Mouse (Mus musculus): ENCODE measurements at regions not wholly inside any gene's neighbourhood (a gene's known extent, or its start where the extent isn't known, plus 50 kb on each side); places are given as distances from the start of the nearest gene placed in this dataset.

DNA sequence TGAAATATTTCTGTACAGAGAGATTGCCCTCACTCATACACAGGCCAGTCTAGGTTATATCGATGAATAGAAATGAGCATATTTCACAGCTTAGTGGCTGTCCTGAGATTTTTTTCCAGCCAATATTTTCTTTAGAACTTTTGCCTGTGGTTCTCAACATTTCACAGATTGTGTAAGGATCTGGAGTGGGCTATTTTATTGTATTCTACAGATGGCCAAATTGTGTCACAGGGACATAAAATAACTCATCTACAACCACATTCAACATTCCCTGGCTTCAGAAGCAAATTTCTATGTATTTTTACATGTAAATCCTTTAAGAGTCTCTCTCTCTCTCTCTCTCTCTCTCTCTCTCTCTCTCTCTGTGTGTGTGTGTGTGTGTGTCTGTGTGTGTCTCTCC lies 303.3 kb downstream of the Osr1 start:
- Histone ChIP-seq H3K27ac (ENCODE audit: control insufficient read depth, low read depth, low read length) (no peak overlapping the region), H3K79me2 (ENCODE audit: control insufficient read depth, insufficient read depth, low read length, poor library complexity) (no peaks in the 10 kb centered on the region), H3K27me3 (ENCODE audit: control insufficient read depth in 1 of 2, insufficient read depth in 2 of 2, low read length in 2 of 2) (no peaks in the 10 kb centered on the region), H3K4me3 (ENCODE audit: control insufficient read depth in 1 of 2, insufficient read depth in 1 of 2, low read depth in 2 of 2, low read length in 2 of 2) (no peak overlapping the region), H3K36me3 (ENCODE audit: control insufficient read depth in 1 of 2, insufficient read depth in 2 of 2, low read length in 2 of 2) (no peaks in the 10 kb centered on the region), H3K9ac (ENCODE audit: control insufficient read depth, low read depth, low read length, poor library complexity, severe bottlenecking) (no peak overlapping the region), H3K4me1 (ENCODE audit: control insufficient read depth in 1 of 2, insufficient read depth in 2 of 2, low read length in 2 of 2) (no peaks in the 10 kb centered on the region), H3K9me3 (replicated peaks; ENCODE audit: insufficient read depth, low read length) (no peaks in the 10 kb centered on the region)
- TF ChIP-seq ZMIZ1 (IDR thresholded peaks at IDR 0.05; ENCODE audit: low read depth, low read length): no peak
- DNase-seq (ENCODE audit: low read depth, low spot score): no peak

DNA sequence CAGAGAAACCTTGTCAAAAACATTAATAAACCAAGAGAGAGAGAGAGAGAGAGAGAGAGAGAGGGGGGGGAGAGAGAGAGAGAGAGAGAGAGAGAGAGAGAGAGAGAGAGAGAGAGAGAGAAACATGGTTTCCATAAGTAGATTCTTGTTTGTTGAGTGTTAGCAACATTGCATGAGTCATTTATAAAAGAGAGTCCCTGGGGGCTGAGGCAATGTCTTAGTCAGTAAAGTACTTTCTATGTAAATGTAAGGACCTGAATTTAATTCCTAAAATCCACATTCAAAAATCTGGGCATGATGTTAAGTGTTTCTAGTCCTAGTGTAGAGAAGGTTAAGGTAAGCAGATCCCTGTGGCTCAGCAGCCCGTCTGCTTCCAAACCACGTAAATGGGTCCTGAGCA lies 304.9 kb downstream of the Osr1 start:
- Histone ChIP-seq H3K27me3 (ENCODE audit: control insufficient read depth in 1 of 2, insufficient read depth in 2 of 2, low read length in 2 of 2) (no peaks in the 10 kb centered on the region), H3K27ac (ENCODE audit: control insufficient read depth, low read depth, low read length) (no peak overlapping the region)
- TF ChIP-seq MEF2A (IDR thresholded peaks at IDR 0.05; ENCODE audit: extremely low read depth, insufficient replicate concordance, low read depth, low read length, poor library complexity, severe bottlenecking): no peak
- TF ChIP-seq ELF1 (IDR thresholded peaks at IDR 0.05; ENCODE audit: low read depth, low read length): no peak
- TF ChIP-seq TCF12 (IDR thresholded peaks at IDR 0.05; ENCODE audit: low read depth, low read length): no peak
- TF ChIP-seq KAT2A (conservative IDR thresholded peaks at IDR 0.05; ENCODE audit: low read depth, low read length): no peak
- TF ChIP-seq TAL1 (IDR thresholded peaks at IDR 0.05; ENCODE audit: low read length): no peak
- TF ChIP-seq ZMIZ1 (IDR thresholded peaks at IDR 0.05; ENCODE audit: low read depth, low read length): no peak
- TF ChIP-seq MYB (IDR thresholded peaks at IDR 0.05; ENCODE audit: low read depth, low read length): no peak
- TF ChIP-seq CTCF (IDR thresholded peaks at IDR 0.05 in 2 of 3, conservative IDR thresholded peaks at IDR 0.05 in 1 of 3; ENCODE audit: control insufficient read depth in 1 of 3, insufficient read depth in 1 of 3, low read depth in 2 of 3, low read length in 3 of 3, poor library complexity in 1 of 3, severe bottlenecking in 1 of 3): no peak
- no peak for TF ChIP-seq JUND (IDR thresholded peaks at IDR 0.05; ENCODE audit: low read depth, low read length)
- TF ChIP-seq MYC (IDR thresholded peaks at IDR 0.05; ENCODE audit: low read depth, low read length): no peak
- TF ChIP-seq MXI1 (IDR thresholded peaks at IDR 0.05; ENCODE audit: low read depth, low read length): no peak
- no peak for TF ChIP-seq POLR2AphosphoS5 (IDR thresholded peaks at IDR 0.05; ENCODE audit: borderline replicate concordance, low read depth, low read length)
- no peak for TF ChIP-seq SIN3A (IDR thresholded peaks at IDR 0.05; ENCODE audit: low read length)
- no peak for TF ChIP-seq TBP (IDR thresholded peaks at IDR 0.05; ENCODE audit: low read depth, low read length)
- no peak for TF ChIP-seq POLR2A (IDR thresholded peaks at IDR 0.05; ENCODE audit: control insufficient read depth in 1 of 2, insufficient read depth in 1 of 2, low read depth in 1 of 2, low read length in 2 of 2, poor library complexity in 1 of 2)
- TF ChIP-seq BHLHE40 (IDR thresholded peaks at IDR 0.05; ENCODE audit: borderline replicate concordance, low read depth, low read length): no peak
- no peak for TF ChIP-seq MAX (IDR thresholded peaks at IDR 0.05; ENCODE audit: low read length)

More for the DNA sequence above, 304.9 kb downstream of the Osr1 start:
- DNase-seq (ENCODE audit: low read depth, low spot score): no peak
- no peak overlapping the region for H3K9ac ChIP-seq (ENCODE audit: control insufficient read depth, low read depth, low read length, poor library complexity, severe bottlenecking)
- no peak overlapping the region for H3K4me3 ChIP-seq (ENCODE audit: control insufficient read depth in 1 of 2, insufficient read depth in 1 of 2, low read depth in 2 of 2, low read length in 2 of 2)
- no peaks in the 10 kb centered on the region for H3K36me3 ChIP-seq (ENCODE audit: control insufficient read depth in 1 of 2, insufficient read depth in 2 of 2, low read length in 2 of 2)
- no peaks in the 10 kb centered on the region for H3K4me1 ChIP-seq (ENCODE audit: control insufficient read depth in 1 of 2, insufficient read depth in 2 of 2, low read length in 2 of 2)
- H3K79me2 ChIP-seq (ENCODE audit: control insufficient read depth, insufficient read depth, low read length, poor library complexity): no peaks in the 10 kb centered on the region
- H3K9me3 ChIP-seq (replicated peaks; ENCODE audit: insufficient read depth, low read length): no peaks in the 10 kb centered on the region

Data from MEL (cell line).